Mouse (Mus musculus) lung, adult 2 months (tissue): ENCODE measurements around the gene Fgd2.

Source experiments
- CTCF ChIP-seq: fragments of 200-500 bp; IDR thresholded peaks from 2 replicates; pipeline ENCODE4 v1.5.1; 2011; ENCODE audit warnings: mild to moderate bottlenecking, low read length, control low read depth; ENCODE audit not compliant: insufficient read depth
- POLR2A ChIP-seq: fragments of 200-500 bp; IDR thresholded peaks from 2 replicates; pipeline ENCODE4 v1.6.1; 2011; ENCODE audit warnings: low read depth, mild to moderate bottlenecking, control low read depth, low read length, borderline replicate concordance; ENCODE audit errors: extremely low read depth

GRCm38 (mm10) chr17:29360761-29361221 is at the start of gene Fgd2:
- no peak for TF ChIP-seq CTCF
- TF ChIP-seq POLR2A: no peak
